Mouse (Mus musculus) megakaryocyte-erythroid progenitor cell, adult 5-6 weeks (primary cell): Measurements from ENCODE around the gene Glod4. TPM values are rescaled to one million over a fixed set of nuclear protein-coding genes. Genes with fewer than 3 reads are reported as not detected.
A peak's percentile ranks its signal among the peaks of the same experiment; 100 is the strongest.

Experiments
- ATAC-seq: replicated peaks from 2 replicates; pipeline ENCODE4 v1.8.0; 2016; ENCODE audit warnings: mild to moderate bottlenecking, inconsistent platforms; ENCODE audit not compliant: severe bottlenecking, poor library complexity, low FRiP score, low TSS enrichment
- total RNA-seq, 2 experiments: library from RNA; stranded (forward) in 1 of 2; stranded (reverse) in 1 of 2; fragments of 200-1000, 215-1000 nt in 1 of 2; fragments of >200 nt in 1 of 2; fragmentation: Nextera tagmentation in 1 of 2; gene quantifications; 2 replicates each; pipeline ENCODE4 v1.2.3; 2014 to 2017

The Glod4 gene
- total RNA-seq, 2 experiments from 2014 or later: 70.4 to 253 TPM

DNA sequence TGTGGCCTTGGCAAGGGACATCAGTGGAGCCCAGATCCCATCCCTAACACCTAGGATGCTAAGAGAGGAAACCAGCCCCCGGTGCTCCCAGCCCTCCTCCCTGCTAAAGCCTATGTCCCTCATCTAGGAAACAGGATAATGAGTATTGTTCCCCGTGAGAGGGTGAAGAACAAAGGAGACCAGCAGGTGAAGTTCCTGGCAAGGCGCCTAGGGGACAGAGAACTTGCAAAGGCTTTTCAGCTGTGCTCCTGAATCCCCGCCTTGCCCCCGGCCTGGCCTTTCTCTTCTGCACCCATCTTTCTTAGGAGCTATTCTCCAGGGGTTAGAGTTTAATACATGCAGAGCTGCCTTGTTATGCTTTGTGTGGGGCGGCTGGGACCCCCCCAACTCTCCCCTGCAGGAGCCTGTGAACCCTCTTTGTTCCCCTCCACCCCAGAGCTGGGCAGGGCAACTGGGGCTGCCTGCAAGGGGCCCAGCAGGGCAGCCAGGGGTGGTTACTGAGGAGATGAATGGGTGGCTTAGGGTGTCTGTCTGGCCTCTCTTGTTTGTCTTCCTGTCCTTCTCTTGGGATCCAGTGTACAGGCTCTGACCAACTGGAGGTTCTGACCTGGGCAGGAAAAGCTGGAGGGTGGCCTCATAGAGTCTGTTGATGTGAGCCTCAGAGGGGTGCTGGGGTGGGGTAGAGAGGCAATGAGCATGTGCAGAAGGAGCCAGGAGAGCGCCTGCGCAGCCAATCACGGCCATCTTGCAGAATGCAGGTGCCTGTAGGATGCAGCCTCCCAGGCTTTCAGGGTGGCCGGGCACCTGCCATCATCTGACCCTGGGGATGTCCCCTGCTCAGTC lies 16.9 kb upstream of the Glod4 start:
- ATAC-seq: no peak

DNA sequence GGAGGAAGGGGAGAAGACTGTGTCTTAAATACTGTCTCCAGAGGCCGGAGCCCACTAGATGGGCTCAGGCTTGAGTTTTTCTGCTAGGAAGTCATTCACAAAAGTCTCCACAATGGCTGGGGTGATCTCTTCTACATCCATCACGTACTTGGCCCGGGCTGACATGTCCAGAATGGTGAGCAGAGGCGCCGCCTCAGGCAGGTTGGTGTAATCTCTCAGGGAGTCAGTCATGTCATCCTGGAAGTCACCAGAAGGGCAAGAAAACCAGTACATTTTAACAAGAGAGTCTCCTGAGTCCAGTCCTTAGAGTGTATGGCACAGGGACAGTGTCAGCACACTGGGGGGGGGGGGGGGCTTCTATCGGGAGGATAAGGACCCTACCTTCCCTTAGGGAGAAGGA lies 15.0 kb upstream of the Glod4 start:
- no peak for ATAC-seq

DNA sequence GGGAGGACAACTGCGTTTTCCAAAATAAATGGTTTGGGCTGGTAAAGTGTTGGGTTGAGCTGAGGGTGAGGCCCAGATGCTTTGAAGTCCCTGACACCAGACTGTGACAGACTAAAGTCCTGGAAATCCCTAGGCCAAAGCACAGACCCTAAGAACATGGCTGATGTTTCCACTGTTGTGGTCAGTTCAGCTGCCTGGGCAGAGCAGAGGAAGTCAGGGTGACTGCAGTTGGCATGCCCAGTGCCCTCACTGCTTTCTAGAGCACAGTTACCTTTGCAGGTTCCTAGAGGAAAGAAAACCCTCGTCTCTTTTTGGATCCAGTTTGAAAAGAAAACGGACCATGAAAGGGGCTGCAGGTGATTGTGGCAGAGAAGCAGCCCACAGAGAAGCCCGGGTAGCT lies 13.9 kb upstream of the Glod4 start:
- no peak for ATAC-seq

DNA sequence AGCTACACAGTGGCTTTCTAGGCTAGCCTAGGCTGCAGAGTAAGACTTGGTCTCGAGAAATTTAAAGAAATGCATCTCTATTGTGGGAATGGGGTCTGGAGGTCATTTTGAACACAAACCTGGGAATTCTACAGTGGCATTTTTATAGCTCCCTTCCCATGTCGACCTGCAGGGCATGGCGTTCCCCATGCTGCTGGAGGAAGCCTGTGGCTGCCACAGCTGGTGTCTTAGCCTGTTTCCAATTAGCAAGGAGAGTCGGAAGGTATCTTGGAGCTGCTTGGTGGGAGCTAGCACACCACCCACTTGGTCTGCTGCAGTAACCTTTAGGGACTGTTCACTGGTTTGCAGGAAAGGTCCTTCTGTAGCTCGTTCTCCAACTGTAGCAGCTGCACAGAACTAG lies 12.6 kb upstream of the Glod4 start:
- no peak for ATAC-seq

DNA sequence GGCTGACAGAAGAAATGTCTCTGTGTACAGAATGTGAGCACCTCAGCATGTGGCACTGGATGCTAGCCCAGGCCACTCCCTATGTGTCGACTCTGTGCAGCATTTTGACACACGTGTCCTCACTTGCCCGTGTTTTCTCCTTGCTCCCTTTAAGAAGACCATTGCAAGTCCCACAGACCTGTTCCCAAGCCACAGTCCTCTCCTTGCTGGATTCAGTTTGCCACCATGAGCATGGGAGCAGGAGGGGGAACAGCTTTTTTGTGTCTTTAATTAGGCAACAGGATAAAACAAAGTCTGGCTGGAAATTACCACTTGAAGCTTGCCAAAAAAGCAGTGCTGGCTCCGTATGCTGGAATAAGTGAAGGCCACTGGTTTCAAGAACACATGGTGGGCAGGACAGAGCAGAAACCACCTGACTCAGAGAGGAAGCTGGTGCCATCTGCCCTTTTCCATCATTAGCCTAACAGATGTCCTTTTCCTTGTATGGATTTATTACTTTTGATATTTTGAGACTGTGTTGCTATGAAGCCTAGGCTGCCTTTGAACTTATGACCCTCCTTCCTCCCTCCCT lies 12.0 kb upstream of the Glod4 start:
- ATAC-seq: no peak

DNA sequence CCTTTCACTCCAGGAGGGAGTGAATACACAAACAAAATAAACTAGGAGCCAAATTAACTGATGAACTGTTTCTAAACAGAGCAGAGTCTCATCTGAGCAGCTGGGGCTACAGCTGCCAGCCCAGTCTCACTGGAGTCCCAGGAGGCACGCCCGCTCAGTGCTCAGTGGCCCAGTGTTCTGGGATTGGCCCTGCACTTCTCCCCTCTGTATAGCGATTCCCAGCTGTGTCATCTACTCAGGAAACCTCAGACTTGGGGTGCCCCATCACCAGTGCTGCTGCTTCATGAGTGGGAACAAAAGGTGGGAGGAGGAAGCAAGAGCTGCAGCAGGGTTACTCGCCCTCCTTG lies 10.4 kb upstream of the Glod4 start:
- ATAC-seq: no peak

DNA sequence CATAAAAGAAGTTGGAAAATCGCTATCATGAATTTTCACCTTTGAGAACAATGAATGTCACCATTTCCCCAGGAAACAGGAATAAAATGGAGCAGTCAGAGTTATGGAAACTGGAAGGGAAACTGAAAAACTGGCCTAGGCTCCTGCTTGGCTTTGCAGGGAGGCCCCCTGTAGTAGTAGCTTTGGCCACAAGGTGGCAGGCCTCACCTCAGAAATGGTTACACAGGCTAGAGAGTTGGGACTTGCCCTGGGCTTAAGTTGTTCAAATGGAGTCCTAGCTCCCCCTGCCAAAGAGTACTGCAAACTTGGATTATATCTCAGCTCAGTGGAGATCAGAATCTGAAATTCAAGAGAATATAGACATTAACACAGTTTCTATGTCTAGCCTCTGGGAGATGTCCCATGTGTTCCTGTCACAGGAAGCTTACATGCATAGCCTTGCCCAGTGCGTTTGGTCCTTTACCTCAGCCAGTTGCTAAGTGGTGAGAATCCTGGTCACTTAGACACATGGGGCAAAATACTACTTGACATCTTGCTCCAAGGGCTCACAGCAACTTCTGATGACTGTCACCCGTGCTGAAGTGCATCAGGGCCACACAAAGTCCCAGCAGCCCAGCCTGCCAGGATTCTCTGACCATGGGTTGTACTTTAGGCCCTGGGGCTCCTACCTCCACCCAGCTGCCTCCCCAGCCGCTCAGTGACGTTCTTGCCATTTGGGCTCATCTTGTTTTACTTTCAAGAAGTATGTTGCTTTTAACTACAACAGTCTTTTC lies 9.8 kb upstream of the Glod4 start:
- peak; percentile 80 for ATAC-seq

DNA sequence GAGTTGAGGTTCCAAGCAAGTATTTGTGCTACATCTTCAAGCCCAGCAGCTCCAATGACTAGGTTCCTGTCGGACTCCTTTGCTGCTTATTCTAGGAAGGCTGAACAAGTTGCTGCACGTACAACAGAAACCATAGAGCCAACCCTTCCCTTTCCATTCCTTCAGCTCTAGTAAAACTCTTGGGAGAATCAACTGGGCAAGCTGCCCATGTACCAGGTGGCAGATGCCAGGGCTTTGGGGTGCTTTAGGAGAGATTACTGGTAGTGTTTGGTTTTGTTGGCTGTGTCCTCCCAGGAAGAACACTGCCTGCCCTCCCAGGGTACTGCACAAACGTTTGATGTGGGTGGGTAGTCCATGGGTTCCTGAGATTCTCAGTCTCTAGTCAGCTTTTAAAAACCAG lies 8.5 kb upstream of the Glod4 start:
- no peak for ATAC-seq

DNA sequence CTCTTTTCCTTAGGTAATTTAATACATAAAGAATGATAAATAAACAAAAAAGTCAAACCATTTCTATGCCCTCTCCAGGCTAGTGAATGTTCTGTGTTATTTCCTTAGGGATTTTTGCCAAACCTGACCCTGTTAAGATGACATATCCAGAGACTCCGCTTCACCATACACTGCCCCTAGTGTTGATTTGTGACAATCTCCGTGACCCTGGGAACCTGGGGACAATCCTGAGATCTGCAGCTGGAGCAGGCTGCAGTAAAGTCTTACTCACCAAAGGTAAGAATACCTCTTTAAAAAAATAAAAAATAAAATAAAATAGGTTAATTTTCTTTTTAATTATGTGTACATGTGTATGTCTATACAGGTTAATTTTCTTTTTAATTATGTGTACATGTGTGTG lies 3.7 kb upstream of the Glod4 start:
- ATAC-seq: no peak

DNA sequence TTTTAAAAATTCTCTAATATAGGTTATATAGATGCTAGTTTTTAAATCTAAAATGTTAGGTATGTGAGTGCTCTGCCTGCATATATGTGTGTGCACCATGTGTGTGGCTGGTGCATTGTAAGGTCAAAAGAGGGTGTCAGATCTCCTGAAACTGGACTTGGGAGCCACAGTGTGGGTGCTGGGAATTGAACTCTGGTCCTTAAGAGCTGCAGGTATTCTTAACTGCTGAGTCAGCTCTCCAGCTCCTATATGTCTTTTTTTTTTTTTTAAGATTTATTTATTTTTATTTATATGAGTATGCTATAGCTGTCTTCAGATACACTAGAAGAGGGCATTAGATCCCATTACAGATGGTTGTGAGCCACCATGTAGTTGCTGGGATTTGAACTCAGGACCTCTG lies 2.9 kb upstream of the Glod4 start:
- no peak for ATAC-seq

DNA sequence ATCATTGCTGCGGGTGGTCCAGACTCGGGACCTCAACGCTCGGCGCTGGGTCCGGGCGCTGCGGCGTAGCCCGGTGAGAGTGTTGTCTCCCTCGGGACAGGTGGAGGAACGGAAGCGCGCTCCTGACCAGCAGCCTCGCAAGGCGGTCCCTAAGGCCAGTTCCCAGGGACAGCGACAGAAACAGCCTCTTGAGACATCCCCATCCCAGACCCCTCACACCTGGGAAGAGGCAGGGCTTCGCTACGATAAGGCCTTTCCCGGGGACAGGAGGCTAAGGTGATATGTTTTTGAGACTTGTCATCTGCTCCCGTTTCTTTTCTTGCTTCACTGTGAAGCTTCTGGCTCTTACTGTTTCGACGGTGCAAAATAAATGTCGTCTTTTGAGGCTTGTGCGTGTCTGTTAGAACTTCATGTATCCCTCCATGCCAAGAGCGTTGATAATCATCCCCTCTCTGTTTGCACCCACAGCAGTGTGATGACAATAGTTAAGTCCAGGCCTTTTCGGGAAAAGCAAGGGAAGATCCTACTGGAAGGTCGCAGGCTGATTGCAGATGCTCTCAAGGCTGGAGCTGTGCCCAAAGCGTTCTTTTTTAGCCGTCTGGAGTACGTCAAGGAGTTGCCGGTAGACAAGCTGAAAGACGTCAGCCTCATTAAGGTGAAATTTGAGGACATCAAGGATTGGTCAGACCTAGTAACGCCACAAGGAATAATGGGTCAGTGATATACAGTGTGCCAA lies 454 bp upstream of the Glod4 start:
- ATAC-seq: peak; percentile 66

DNA sequence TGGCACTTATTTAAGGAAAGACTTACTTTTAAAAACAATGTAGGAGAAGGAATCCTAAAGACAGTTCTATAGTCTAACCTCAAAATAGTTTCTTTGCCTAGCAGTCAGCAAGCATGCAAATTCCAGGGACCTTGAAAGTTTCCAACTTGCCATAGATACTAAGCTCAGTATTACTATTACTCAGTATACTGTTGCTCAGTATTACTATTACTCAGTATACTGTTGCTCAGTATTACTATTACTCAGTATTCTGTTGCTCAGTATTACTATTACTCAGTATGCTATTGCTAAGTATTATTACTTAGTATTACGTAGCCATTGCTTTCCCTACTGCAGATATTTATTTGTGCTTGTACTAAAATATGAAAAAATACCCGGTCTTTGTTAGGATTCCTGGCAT lies 3.8 kb downstream of the Glod4 start:
- no peak for ATAC-seq

DNA sequence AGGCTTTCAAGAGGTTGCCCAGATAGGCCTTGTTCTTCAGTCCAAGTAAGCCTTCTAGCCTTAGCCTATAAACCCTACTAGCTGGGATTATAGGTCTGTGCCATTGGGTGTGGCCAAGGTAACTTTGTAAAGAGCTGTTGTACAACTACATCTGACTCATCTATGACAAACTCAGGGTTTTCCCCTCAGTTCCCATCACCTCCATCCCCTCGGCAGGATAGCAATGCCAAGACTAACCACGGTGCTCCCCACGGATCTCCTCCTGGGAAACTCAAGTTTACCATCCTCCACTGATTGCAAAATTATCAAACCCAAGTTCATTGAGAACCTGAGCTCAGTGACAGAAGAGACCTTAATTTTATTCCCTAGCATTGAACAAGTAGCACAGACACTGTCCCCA lies 7.4 kb downstream of the Glod4 start:
- ATAC-seq: no peak

DNA sequence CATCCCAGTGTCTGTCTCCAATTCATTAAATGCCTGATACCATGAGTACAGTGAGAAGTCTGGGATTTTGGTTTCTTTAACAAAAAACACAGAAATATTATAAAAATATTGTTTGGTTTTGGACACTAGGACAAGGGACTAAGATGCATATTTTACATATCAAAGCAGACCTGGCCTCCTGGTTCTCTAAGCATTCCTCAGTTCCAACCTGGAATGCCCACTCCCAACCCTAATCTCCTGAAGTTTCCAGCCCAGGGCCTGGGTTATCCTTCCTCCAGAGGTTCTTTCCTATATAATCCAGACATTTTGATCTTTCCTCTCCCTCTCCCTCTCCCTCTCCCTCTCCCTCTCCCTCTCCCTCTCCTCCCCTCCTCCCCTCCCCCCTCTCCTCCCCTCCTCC lies 18.5 kb downstream of the Glod4 start:
- no peak for ATAC-seq

DNA sequence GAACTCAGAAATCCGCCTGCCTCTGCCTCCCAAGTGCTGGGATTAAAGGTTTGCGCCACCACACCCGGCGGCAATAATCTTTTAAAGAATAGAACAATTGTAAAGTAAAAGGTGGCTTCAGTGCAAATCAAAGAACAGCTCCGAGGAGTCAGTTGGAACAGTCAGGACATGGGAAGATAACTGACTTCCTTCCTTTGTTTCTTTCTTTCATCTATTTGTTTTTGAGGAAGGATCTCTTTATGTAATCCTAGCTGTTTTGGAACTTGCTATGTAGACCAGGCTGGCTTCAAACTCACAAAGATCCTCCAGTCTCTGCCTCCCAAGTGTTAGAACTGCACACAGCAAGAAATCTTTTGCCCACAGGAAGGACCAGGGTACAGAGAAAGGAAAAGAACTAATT lies 18.9 kb downstream of the Glod4 start:
- no peak for ATAC-seq

DNA sequence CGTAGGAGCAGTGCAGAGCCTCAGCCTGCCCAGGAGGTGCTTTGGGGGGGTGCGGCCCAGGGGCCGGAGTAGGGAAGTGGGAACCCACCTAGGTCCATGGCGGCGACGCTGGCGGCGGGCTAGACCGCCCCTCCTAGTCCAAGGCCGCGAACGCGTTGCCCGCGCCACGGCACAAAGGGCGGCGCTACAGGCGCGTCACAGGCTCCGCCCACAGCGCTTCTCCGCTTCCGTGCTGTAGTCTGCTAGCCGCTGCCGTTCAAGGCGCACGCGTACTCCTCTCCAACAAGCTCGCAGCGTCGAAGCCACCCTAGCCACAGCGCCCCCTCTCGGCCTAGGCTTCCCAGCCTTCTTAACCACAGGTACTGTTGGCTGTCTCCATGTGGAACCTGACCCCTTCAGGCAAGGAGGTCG lies 26.1 kb downstream of the Glod4 start, which contains the start of the genes Dbil5 and Gemin4:
Gene Dbil5, plus strand, starts transcription at position 219 of the 411 bp plus-strand sequence.
Gene Gemin4, minus strand, starts transcription at position 275 of the 411 bp plus-strand sequence.
- ATAC-seq: peak; percentile 98

DNA sequence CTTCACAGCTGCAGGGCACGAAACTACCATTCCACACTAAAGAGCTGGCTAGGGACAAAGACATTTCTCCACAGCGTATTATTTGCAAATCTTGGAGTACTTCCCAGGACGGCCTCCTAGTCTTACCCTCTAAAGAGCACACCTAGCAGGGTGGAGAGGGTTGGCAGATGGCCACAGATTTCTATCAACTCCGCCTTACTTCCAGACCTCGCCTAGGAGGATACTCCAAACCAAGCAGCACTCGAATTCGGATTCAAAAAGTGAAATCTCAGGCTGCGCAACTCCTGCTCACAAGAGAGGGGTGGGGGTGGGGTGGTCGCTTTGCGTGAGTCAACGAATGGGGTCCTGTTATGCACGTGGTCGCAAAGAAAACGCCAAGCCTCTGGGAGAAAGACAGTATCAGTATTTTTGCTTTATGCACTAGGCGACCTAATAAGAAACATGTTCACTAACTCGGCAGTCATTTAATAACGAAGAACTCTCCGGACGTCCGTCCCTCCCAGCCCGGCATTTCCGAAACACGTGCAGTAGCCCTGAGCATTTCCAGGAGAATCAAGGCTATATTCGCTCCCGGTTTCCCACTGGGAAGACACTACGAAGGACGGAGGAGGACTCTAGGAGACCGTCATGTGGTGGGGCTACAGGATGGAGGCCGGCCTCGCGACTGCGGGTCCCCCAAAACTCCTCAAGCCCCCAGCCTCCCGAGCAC lies 26.7 kb downstream of the Glod4 start:
- ATAC-seq: peak; percentile 23; the same call in 1 of the 2 replicates

DNA sequence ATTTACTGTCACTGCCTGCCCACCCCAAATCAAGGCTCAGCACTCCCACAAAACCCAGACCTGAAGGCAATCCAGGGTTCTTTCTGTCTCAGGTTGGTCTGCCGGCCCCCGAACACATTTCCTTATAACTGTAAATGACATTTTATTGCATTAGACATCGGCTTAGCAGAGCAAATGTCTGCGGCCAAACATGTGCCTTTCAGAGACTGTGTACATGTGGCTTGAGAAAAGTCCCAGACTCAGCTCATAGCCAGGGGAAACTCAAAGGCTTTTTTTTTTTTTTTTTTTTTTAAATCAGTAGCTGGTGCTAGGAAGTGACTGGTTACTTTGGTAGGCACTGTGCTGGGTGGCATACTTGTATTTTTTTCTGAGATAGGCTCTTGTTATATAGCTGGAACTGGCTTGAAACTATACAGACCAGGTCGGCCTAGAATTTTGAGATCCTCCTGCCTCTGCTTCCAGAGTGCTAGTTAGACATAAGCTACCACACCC lies 27.4 kb downstream of the Glod4 start:
- no peak for ATAC-seq

DNA sequence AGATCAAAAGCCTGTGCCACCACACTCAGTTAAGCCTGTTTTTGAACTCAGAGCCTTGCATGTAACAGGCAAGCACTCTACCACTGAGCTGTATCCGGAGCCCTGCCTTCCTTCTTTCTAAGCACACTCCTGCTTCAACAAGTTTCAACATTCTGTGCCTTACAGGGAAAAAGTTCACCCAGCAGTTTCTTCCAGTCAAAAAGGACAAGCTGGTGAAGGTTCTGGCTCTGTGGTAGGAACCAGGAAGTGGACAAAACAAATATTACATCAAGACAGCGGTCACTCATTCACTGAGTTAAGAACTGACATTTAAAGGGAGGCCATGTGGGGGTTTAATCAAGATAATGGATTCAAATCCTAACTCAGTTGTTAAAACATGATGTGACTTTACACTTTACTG lies 28.5 kb downstream of the Glod4 start:
- ATAC-seq: no peak
